Mouse (Mus musculus): ENCODE measurements around the gene Grhpr. TPM values are rescaled to one million over a fixed set of nuclear protein-coding genes. Genes with fewer than 3 reads are reported as not detected.
"Not testable (repeated sequence)": the region's sequence is repeated elsewhere in the genome, so short reads cannot be mapped to it uniquely, and the experiment has no call there.

The Grhpr gene
- 38.9 and 39.1 TPM in 2 replicates for polyA plus RNA-seq (2016; fragmentation: Nextera tagmentation; extraction: Ambion mirVana)

DNA sequence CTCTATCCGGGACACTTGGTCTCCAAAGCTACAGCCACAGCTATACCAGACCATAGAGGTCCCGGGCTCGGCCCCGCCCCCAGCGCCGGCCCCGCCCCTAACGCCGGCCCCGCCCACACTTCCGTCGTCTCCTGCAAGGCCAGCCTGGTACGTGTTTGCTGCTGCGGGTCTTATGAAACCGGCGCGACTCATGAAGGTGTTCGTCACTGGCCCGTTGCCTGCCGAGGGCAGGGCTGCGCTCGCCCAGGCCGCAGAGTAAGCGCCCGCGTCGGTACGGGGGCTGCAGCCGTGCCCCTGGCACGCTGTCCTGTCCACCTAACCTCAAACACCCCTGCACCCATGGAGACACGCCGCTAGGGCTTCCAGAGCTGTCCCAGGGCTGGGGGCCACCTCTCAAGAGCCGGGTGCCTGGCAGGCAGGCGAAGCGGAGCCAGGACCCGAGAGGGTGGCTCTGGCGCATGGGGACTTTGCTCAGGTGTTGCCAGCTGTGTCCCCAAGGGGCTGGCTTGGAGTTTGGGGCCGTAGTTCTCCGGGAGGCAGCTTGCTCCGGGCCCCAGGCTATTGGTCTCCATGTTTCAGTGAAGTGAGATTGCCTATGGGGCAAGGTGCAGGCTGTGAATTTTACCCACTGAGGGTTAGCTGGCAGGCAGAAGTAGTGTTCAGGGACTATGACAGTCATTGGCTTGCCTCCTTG, at the start of gene Grhpr:
Grhpr (plus strand) TSS at position 116 of the 694 bp plus-strand sequence.
- 1% methylated on average over 40 of the region's 40 CpGs for WGBS
- peak within 1 kb of the TSS; percentile 66 for H3K4me3 ChIP-seq
- peak within 1 kb of the TSS; percentile 86 for H3K4me2 ChIP-seq (replicated peaks)
- H3K9me3 ChIP-seq, result no peaks in the 10 kb centered on the region
- H3K36me3 ChIP-seq, result peaks cover 8% of the 10 kb centered on the region; the same call in 1 of the 2 replicates
- peak within 1 kb of the TSS; percentile 17; the same call in 1 of the 2 replicates for H3K27ac ChIP-seq
- no peaks in the 10 kb centered on the region for H3K27me3 ChIP-seq (replicated peaks)
- H3K4me1 ChIP-seq, result peaks cover 23% of the 10 kb centered on the region
- peak within 1 kb of the TSS; percentile 69 for H3K9ac ChIP-seq
- ATAC-seq (ENCODE audit: low FRiP score, low read depth), result peak; percentile 91

GRCm38 (mm10) chr4:44931732-44932131, 49.5 kb upstream of the Grhpr start:
- Histone ChIP-seq H3K4me2 (replicated peaks) (no peak overlapping the region), H3K9ac (no peak overlapping the region), H3K9me3 (no peaks in the 10 kb centered on the region), H3K4me3 (no peak overlapping the region), H3K27me3 (replicated peaks) (no peaks in the 10 kb centered on the region), H3K27ac (no peak overlapping the region), H3K4me1 (no peaks in the 10 kb centered on the region), H3K36me3 (peaks cover 45% of the 10 kb centered on the region)
- 93% methylated on average over 6 of the region's 6 CpGs for WGBS
- no peak for ATAC-seq (ENCODE audit: low FRiP score, low read depth)

DNA sequence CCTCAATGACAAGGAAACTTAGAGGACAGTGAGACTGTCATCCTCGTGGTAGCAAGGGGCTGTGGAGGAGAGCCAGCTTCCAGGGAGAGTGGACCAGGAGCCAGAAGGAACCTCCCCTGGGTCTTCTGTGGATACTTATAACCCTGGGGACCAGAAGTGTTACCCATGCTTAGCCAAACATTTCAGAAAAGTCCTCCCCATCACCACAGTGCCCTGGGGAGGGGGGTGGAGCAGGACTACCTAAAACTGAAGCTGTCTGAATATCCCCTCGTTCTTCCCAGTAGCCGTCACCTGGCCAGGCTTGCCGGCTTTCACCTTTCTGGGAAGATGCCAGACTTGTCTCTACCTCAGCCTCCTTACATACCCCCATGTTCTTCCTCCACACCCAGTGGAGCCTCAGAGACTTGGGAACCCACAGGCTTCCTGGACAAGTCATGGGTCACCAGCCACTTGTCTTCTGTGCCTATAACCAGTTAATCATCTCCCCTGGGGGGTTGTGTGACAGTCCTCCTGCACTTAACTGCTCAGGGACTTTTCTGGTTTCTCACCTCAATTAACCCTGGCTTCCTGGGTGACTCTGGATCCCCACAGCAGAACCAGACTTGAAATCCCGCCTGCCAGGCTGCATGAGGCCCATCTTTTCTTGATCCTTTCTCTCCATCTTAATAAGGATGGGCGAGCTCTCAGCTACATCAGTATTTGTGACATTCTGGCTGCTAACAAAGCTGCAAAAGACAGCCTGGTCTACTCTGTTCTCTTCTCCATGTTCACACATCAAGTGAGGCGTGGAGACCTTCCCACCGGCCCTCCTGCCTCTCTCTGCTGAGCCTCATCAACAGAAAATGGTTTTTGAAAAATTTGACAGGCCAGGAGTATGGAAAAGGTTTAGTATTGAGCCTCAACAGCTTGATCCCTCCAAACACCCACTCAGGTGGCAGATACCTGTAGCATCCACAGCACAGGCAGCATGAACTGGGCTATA, 42.5 kb upstream of the Grhpr start:
- no peak overlapping the region for H3K27ac ChIP-seq
- no peaks in the 10 kb centered on the region for H3K9me3 ChIP-seq
- H3K27me3 ChIP-seq (replicated peaks), result no peaks in the 10 kb centered on the region
- H3K9ac ChIP-seq, result no peak overlapping the region
- no peak overlapping the region for H3K4me3 ChIP-seq
- no peak for ATAC-seq (ENCODE audit: low FRiP score, low read depth)
- H3K4me2 ChIP-seq (replicated peaks), result no peak overlapping the region
- peaks cover 2% of the 10 kb centered on the region for H3K36me3 ChIP-seq
- WGBS, result 82% methylated on average over 8 of the region's 8 CpGs
- H3K4me1 ChIP-seq, result no peaks in the 10 kb centered on the region

- no peak overlapping the region for H3K4me3 ChIP-seq
- WGBS, result 80% methylated on average over 14 of the region's 14 CpGs
- H3K27ac ChIP-seq, result no peak overlapping the region
- H3K4me2 ChIP-seq (replicated peaks), result no peak overlapping the region
- H3K9ac ChIP-seq, result no peak overlapping the region
- no peaks in the 10 kb centered on the region for H3K4me1 ChIP-seq
- H3K9me3 ChIP-seq, result no peaks in the 10 kb centered on the region
- no peak for ATAC-seq (ENCODE audit: low FRiP score, low read depth)
- H3K36me3 ChIP-seq, result no peaks in the 10 kb centered on the region
- H3K27me3 ChIP-seq (replicated peaks), result no peaks in the 10 kb centered on the region
Observed at GRCm38 (mm10) chr4:44939576-44940249, 41.5 kb upstream of the Grhpr start.

DNA sequence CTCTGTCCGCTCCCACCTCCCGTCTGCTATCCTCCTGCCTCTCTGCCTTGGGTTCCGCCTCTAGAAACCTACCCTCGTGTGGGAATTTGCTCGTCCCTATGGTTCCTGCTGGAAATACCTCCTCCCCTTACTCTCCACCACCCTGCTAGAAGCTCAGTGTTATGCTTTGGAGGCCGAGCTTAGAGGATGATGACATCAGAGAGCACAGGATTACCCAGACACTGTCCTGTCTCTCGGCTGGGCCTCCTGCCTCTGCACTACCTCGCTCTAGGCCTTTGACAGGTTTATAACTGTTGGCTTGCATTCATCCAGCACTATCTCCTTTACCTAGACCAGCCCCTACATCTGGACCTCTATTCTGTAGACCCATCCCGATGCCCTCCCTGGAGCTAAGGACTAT, 40.9 kb upstream of the Grhpr start:
- Histone ChIP-seq H3K4me3 (no peak overlapping the region), H3K27ac (no peak overlapping the region), H3K9me3 (no peaks in the 10 kb centered on the region), H3K27me3 (replicated peaks) (no peaks in the 10 kb centered on the region), H3K9ac (no peak overlapping the region), H3K36me3 (no peaks in the 10 kb centered on the region), H3K4me1 (no peaks in the 10 kb centered on the region), H3K4me2 (replicated peaks) (no peak overlapping the region)
- 78% methylated on average over 9 of the region's 9 CpGs for WGBS
- ATAC-seq (ENCODE audit: low FRiP score, low read depth), result no peak

GRCm38 (mm10) chr4:44942237-44942636, 39.0 kb upstream of the Grhpr start:
- no peaks in the 10 kb centered on the region for H3K27me3 ChIP-seq (replicated peaks)
- no peak overlapping the region for H3K4me2 ChIP-seq (replicated peaks)
- H3K9me3 ChIP-seq, result no peaks in the 10 kb centered on the region
- ATAC-seq (ENCODE audit: low FRiP score, low read depth), result no peak
- H3K9ac ChIP-seq, result no peak overlapping the region
- H3K27ac ChIP-seq, result no peak overlapping the region
- no peak overlapping the region for H3K4me3 ChIP-seq
- no peaks in the 10 kb centered on the region for H3K4me1 ChIP-seq
- WGBS, result 82% methylated on average over 1 of the region's 1 CpGs
- no peaks in the 10 kb centered on the region for H3K36me3 ChIP-seq

DNA sequence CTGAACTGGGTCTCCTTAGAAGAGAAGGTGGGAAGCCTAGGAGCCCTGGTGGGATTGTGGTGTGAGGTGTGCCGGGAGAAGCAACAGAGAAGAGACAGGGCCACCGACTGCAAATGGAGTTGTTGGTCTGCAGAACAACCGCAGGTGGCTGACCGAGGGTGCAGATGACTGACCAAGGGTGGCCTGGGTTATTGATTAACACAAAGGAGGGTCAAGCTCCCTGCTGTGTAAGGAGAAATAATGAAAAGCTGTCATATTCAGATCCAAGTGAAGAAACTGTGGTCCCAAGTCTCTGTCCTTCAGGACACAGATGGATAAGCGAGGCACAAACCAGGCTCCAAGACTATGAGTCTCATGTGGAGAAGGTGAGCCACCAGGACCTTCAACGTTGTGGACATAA, 37.7 kb upstream of the Grhpr start:
- no peak overlapping the region for H3K27ac ChIP-seq
- no peak for ATAC-seq (ENCODE audit: low FRiP score, low read depth)
- H3K9ac ChIP-seq, result no peak overlapping the region
- no peaks in the 10 kb centered on the region for H3K4me1 ChIP-seq
- H3K27me3 ChIP-seq (replicated peaks), result no peaks in the 10 kb centered on the region
- no peak overlapping the region for H3K4me3 ChIP-seq
- no peaks in the 10 kb centered on the region for H3K36me3 ChIP-seq
- H3K4me2 ChIP-seq (replicated peaks), result no peak overlapping the region
- H3K9me3 ChIP-seq, result no peaks in the 10 kb centered on the region
- 88% methylated on average over 6 of the region's 6 CpGs for WGBS

DNA sequence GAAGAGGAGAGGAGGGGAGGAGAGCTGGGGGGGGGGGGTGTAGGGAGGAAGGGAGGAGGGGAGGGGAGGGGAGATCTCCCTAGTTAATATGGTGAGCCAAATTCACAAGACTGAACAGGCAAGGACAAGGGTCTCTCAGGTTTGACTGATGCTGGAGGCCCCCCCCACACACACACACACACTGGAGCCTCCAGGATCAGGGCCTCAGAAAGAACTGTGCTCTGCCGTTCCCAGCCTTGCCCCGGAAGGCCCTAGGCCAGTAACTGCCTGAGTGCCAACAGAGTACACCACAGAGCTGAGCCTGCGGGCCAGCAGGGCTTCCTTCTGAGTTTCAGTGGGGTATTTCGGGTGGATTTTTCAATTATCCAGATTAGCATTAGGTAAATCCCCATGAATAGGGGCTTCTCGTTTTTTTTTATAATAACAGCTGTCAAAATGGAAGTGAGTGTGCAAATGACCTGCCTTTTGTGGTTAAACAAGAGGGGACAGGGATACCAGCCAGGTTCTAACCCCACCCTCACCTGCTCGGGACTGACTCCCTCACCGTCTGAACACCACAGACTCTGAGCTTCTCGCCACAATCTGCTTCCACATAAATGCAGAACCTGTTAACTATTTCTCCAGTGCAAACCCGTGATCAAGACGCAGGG, 36.6 kb upstream of the Grhpr start:
- no peak overlapping the region for H3K9ac ChIP-seq
- no peaks in the 10 kb centered on the region for H3K4me1 ChIP-seq
- no peak overlapping the region for H3K4me3 ChIP-seq
- H3K27ac ChIP-seq, result no peak overlapping the region
- 89% methylated on average over 10 of the region's 10 CpGs for WGBS
- no peaks in the 10 kb centered on the region for H3K36me3 ChIP-seq
- H3K4me2 ChIP-seq (replicated peaks), result no peak overlapping the region
- ATAC-seq (ENCODE audit: low FRiP score, low read depth), result no peak
- H3K27me3 ChIP-seq (replicated peaks), result no peaks in the 10 kb centered on the region
- H3K9me3 ChIP-seq, result no peaks in the 10 kb centered on the region

GRCm38 (mm10) chr4:44946126-44946525, 35.1 kb upstream of the Grhpr start:
- 98% methylated on average over 2 of the region's 2 CpGs for WGBS

GRCm38 (mm10) chr4:44947464-44947863, 33.7 kb upstream of the Grhpr start:
- 94% methylated on average over 5 of the region's 5 CpGs for WGBS
- no peaks in the 10 kb centered on the region for H3K36me3 ChIP-seq
- no peak for ATAC-seq (ENCODE audit: low FRiP score, low read depth)

More at GRCm38 (mm10) chr4:44946126-44946525, 35.1 kb upstream of the Grhpr start:
- not testable (repeated sequence) for ATAC-seq (ENCODE audit: low FRiP score, low read depth); H3K4me2 ChIP-seq (replicated peaks); H3K27ac ChIP-seq; H3K4me3 ChIP-seq; H3K9ac ChIP-seq; H3K36me3 ChIP-seq; H3K27me3 ChIP-seq (replicated peaks); H3K4me1 ChIP-seq; H3K9me3 ChIP-seq

GRCm38 (mm10) chr4:44948314-44948713, 32.9 kb upstream of the Grhpr start:
- H3K27ac ChIP-seq, result no peak overlapping the region
- H3K4me2 ChIP-seq (replicated peaks), result no peak overlapping the region
- H3K4me3 ChIP-seq, result no peak overlapping the region
- ATAC-seq (ENCODE audit: low FRiP score, low read depth), result no peak
- no peaks in the 10 kb centered on the region for H3K9me3 ChIP-seq
- WGBS, result 90% methylated on average over 1 of the region's 1 CpGs
- no peaks in the 10 kb centered on the region for H3K36me3 ChIP-seq
- H3K27me3 ChIP-seq (replicated peaks), result no peaks in the 10 kb centered on the region
- H3K9ac ChIP-seq, result no peak overlapping the region
- H3K4me1 ChIP-seq, result no peaks in the 10 kb centered on the region

More at GRCm38 (mm10) chr4:44947464-44947863, 33.7 kb upstream of the Grhpr start:
- Histone ChIP-seq H3K9ac (no peak overlapping the region), H3K4me1 (no peaks in the 10 kb centered on the region), H3K27ac (no peak overlapping the region), H3K27me3 (replicated peaks) (no peaks in the 10 kb centered on the region), H3K9me3 (no peaks in the 10 kb centered on the region), H3K4me2 (replicated peaks) (no peak overlapping the region), H3K4me3 (no peak overlapping the region)
